Mouse (Mus musculus): Measurements from ENCODE around the gene Olfr1325.

- no peak for TF ChIP-seq CTCF (IDR thresholded peaks at IDR 0.05)
- TF ChIP-seq POLR2A (IDR thresholded peaks at IDR 0.05; ENCODE audit: insufficient read depth, low read depth, low read length), result no peak
Measured at GRCm38 (mm10) chrX:74592379-74592778, at the start of gene Olfr1325.
